ENCODE assay signal across 18 mouse cellular contexts in the genomic region with DNA sequence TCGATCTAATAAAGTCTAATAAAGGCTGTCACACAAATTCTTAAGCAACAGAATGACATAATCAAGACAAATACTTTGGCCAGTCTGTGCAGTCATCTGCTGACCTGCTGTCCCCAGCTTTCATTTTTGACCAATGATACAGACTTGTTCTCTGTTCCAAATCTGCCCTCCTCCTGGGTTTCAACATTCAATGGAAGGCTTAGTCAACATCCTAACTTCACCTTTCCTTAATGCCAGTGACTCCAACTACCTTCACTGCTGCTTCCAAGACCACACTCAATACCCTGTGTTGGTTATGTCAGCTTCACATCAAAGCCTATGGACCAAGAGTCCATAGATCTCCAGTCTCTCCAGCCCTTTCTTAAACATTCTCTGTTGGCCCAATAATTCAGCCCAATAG.
"Had no signal": no experiment of that assay in that cellular context is flagged by ENCODE, and none has a peak within 500 bp of the region (broad histone marks: within the 10 kb centered on the region; RNA-seq: fewer than 3 reads in every experiment).

No protein-coding gene starts in this region.

- H3K9ac ChIP-seq: heart, embryonic 12.5 days; hindbrain, embryonic 13.5 days; hindbrain, embryonic 15.5 days; limb, embryonic 12.5 days; liver, embryonic 14.5 days had no signal

- H3K27ac ChIP-seq: heart, embryonic 10.5 days; hindbrain, embryonic 13.5 days; hindbrain, embryonic 15.5 days; hindbrain, postnatal 0 days; layer of hippocampus, adult 2 months; left cerebral cortex, adult 2 months; limb, embryonic 10.5 days; limb, embryonic 12.5 days; liver, embryonic 14.5 days had no signal

- H3K4me1 ChIP-seq: limb, embryonic 12.5 days had no signal

- H3K4me3 ChIP-seq: heart, embryonic 10.5 days; heart, embryonic 12.5 days; hindbrain, embryonic 13.5 days; hindbrain, embryonic 15.5 days; layer of hippocampus, adult 2 months; left cerebral cortex, adult 2 months; limb, embryonic 10.5 days; limb, embryonic 12.5 days had no signal

- H3K27me3 ChIP-seq: heart, embryonic 12.5 days; hindbrain, embryonic 13.5 days; hindbrain, embryonic 15.5 days; limb, embryonic 12.5 days had no signal

- DNase-seq: gastrocnemius, postnatal 14 days; gastrocnemius, postnatal 36 days; heart, postnatal 10 days; kidney, adult 11 months; kidney, adult 2 months; kidney, postnatal 10 days; kidney, postnatal 25 days; kidney, postnatal 4 days had no signal

- H3K36me3 ChIP-seq: hindbrain, embryonic 13.5 days; hindbrain, embryonic 15.5 days; limb, embryonic 10.5 days; limb, embryonic 12.5 days had no signal
